Mouse (Mus musculus) cerebellum, adult (tissue): ENCODE measurements at regions not wholly inside any gene's neighbourhood (a gene's known extent, or its start where the extent isn't known, plus 50 kb on each side); places are given as distances from the start of the nearest gene placed in this dataset.

Source experiments
- ATAC-seq: cut with Nextera tagmentation; 2 replicates; pipeline ENCODE4 v1.9.2; 2017; ENCODE audit warnings: mild to moderate bottlenecking, moderate library complexity, mixed read lengths; ENCODE audit not compliant: insufficient number of reproducible peaks, low FRiP score, low TSS enrichment

DNA sequence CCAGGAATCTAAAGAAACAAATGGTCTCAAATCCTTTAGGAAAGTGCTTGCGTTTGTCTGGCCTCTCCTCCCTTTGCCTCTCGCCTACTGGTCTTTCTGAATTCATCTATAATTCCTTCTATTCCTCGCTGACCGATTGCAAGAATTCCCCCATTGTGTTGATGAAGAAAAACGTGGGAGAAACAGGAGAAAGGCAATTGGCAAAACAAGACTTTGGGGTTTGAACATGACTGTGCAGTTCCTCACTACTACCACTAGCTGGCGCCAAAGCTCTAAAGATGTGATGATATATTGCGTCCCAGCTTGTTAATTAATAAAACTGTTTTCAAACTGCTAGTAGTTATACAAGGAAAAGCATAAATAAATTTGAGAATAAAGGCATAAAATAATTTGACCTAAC is 53.4 kb upstream of the Hnrnpa3 start:
- no peak for ATAC-seq

DNA sequence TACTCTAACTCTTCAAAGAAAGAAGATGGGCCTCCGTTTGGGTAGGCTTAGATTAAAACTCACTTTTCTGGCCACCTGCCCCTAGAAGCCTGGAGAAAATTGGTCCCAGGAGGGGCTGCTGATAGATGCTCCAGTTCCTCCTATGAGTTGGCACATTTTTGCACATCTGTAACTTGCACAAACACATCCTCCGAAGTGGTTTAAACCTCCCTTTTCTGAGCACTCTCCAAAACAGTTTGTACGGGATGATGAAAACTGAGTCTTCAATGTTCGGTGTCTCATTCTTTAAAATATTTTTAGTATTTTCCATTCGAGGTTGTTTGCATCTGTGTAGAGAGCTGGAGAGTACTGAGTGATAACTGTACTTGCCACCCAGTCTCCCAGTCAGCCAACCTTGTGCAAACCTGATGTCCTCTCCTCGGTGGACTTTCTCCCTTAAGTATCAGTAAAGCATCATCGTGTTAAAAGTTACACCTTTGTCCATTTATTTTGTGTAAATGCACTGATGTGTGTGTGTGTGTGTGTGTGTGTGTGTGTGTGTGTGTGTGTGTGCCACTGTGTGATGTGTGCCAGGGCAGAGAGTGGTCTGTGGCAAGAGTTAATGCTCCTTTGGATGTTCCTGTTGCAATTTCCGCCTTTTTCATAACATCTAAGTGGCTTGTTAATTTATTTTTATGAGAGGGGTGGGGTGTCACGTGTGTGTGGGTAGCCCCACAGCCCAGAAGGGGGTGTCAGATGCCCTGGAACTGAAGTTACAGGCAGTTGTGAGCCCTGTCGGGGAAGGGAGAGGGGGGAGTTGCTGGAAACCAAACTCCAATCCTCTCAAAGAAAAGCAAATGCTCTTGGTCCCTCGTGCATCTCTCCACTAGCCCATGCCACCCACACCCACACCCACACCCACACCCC is 51.8 kb upstream of the Hnrnpa3 start:
- no peak for ATAC-seq

DNA sequence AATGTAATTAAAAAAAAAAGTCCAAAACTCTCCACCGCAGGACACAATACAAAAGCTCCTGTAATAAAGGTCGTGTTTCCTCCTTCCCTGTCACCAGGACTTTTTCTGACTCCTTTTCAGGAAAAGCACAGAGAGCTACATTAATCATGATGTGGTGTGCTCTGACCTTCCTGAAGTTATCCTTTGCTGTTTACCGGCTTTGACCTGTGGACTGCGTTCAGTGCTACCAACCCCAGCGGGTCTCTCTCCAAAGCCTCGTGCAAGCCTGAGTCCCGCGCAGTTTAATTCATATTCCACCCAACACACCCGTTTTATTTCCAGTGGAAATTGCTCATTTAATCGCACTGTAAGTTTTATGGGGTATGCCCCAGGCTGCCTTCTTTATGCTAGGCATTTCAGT is 51.1 kb upstream of the Hnrnpa3 start:
- no peak for ATAC-seq

- ATAC-seq = no peak
Observed at GRCm38 (mm10) chr2:75608482-75608881, 50.6 kb upstream of the Hnrnpa3 start.

- ATAC-seq = no peak
Observed at GRCm38 (mm10) chr2:75609150-75609946, 49.7 kb upstream of the Hnrnpa3 start.
